8 mouse cellular contexts compared by ENCODE assay signal in genomic region chr9:114934231-114934630, GRCm38 (mm10). TPM values are rescaled to one million over a fixed set of nuclear protein-coding genes. Genes with fewer than 3 reads are reported as not detected.
A peak's percentile ranks its signal among the peaks of the same experiment; 100 is the strongest.
DNase-seq lines count a peak whose midpoint lies in the region; ATAC-seq and TF ChIP-seq lines count a peak whose summit lies in the region.

No protein-coding gene starts in this region.

- no peak overlapping the region for H3K27ac ChIP-seq in forebrain, embryonic 15.5 days (replicated peaks)
- H3K27ac ChIP-seq in liver, embryonic 14.5 days, result no peak overlapping the region
- no peak overlapping the region for H3K27ac ChIP-seq in stomach, embryonic 14.5 days (ENCODE audit: low read length)

- no peak for ATAC-seq in erythroblast, adult 5-6 weeks (replicated peaks; ENCODE audit: low FRiP score, poor library complexity, severe bottlenecking)
- no peak; the same call in 1 of the 2 replicates for ATAC-seq in forebrain, embryonic 15.5 days (replicated peaks)
- ATAC-seq in liver, embryonic 14.5 days (ENCODE audit: insufficient read depth), result no peak
- ATAC-seq in stomach, embryonic 14.5 days (ENCODE audit: insufficient number of reproducible peaks, insufficient read depth, low FRiP score, low read depth), result no peak

- H3K4me3 ChIP-seq in erythroblast, embryonic 14.5 days (replicated peaks), result peak overlapping the region; percentile 74
- H3K4me3 ChIP-seq in forebrain, embryonic 15.5 days, result peak overlapping the region; percentile 78
- H3K4me3 ChIP-seq in liver, embryonic 14.5 days (ENCODE audit: insufficient read depth in 1 of 2, low read depth in 2 of 2, low read length in 2 of 2), result peak overlapping the region; percentile 36 to 57; a peak in 3 of 4 replicates
- H3K4me3 ChIP-seq in stomach, embryonic 14.5 days (ENCODE audit: low read depth, low read length), result peak overlapping the region; percentile 76; the same call in 1 of the 2 replicates

- no peak overlapping the region for H3K9ac ChIP-seq in forebrain, embryonic 15.5 days (replicated peaks)
- no peak overlapping the region for H3K9ac ChIP-seq in liver, embryonic 14.5 days (replicated peaks)
- no peak overlapping the region for H3K9ac ChIP-seq in stomach, embryonic 14.5 days (replicated peaks; ENCODE audit: low read depth, low read length)

- peaks cover 20% of the 10 kb centered on the region for H3K4me1 ChIP-seq in erythroblast, embryonic 14.5 days (ENCODE audit: control insufficient read depth)
- peaks cover 21% of the 10 kb centered on the region for H3K4me1 ChIP-seq in forebrain, embryonic 15.5 days
- peaks cover 0 to 9% of the 10 kb centered on the region in 2 experiments; a peak in 2 of 4 replicates for H3K4me1 ChIP-seq in liver, embryonic 14.5 days (replicated peaks; ENCODE audit: control insufficient read depth in 2 of 2, insufficient read depth in 2 of 2, low read length in 1 of 2)
- H3K4me1 ChIP-seq in stomach, embryonic 14.5 days (ENCODE audit: control insufficient read depth, insufficient read depth, low read length), result no peaks in the 10 kb centered on the region

- no peaks in the 10 kb centered on the region for H3K36me3 ChIP-seq in erythroblast, embryonic 14.5 days (ENCODE audit: control insufficient read depth)
- H3K36me3 ChIP-seq in forebrain, embryonic 15.5 days, result no peaks in the 10 kb centered on the region
- no peaks in the 10 kb centered on the region for H3K36me3 ChIP-seq in liver, embryonic 14.5 days (replicated peaks; ENCODE audit: control insufficient read depth, insufficient read depth, low read depth)
- H3K36me3 ChIP-seq in stomach, embryonic 14.5 days (ENCODE audit: control insufficient read depth, insufficient read depth, low read length), result no peaks in the 10 kb centered on the region

- peak; percentile 27 to 49 for DNase-seq in CD8-positive naive resting alpha-beta T cell, adult 2 months (ENCODE audit: low read depth in 2 of 2, low spot score in 2 of 2)
- no peak for DNase-seq in liver, embryonic 14.5 days (ENCODE audit: low read depth in 3 of 3, low spot score in 3 of 3)
- DNase-seq in frontal cortex, postnatal 36 days (ENCODE audit: low spot score in 2 of 2), result no peak
- DNase-seq in adrenal gland, postnatal 36 days, result no peak

- TF ChIP-seq EP300 in liver, embryonic 14.5 days (IDR thresholded peaks at IDR 0.05; ENCODE audit: low read depth), result no peak

- no peaks in the 10 kb centered on the region for H3K9me3 ChIP-seq in erythroblast, embryonic 14.5 days (ENCODE audit: control insufficient read depth, low read length)
- no peaks in the 10 kb centered on the region for H3K9me3 ChIP-seq in forebrain, embryonic 15.5 days
- no peaks in the 10 kb centered on the region for H3K9me3 ChIP-seq in liver, embryonic 14.5 days (ENCODE audit: control insufficient read depth, low read length)
- H3K9me3 ChIP-seq in stomach, embryonic 14.5 days (ENCODE audit: control insufficient read depth, low read depth, low read length), result no peaks in the 10 kb centered on the region

- no peaks in the 10 kb centered on the region for H3K27me3 ChIP-seq in erythroblast, embryonic 14.5 days (ENCODE audit: control insufficient read depth)
- H3K27me3 ChIP-seq in forebrain, embryonic 15.5 days, result no peaks in the 10 kb centered on the region
- no peaks in the 10 kb centered on the region for H3K27me3 ChIP-seq in liver, embryonic 14.5 days (ENCODE audit: control insufficient read depth, insufficient read depth, low read length)
- H3K27me3 ChIP-seq in stomach, embryonic 14.5 days (ENCODE audit: control insufficient read depth, insufficient read depth, low read length), result no peaks in the 10 kb centered on the region

- WGBS in forebrain, embryonic 15.5 days, result 75% methylated on average over 11 of the region's 11 CpGs
- 42% methylated on average over 11 of the region's 11 CpGs for WGBS in liver, embryonic 14.5 days (ENCODE audit: insufficient replicate concordance)
- 60% methylated on average over 11 of the region's 11 CpGs for WGBS in stomach, embryonic 14.5 days

- peak overlapping the region; percentile 89 for H3K4me2 ChIP-seq in forebrain, embryonic 15.5 days (replicated peaks)
- peak overlapping the region; percentile 78 for H3K4me2 ChIP-seq in liver, embryonic 14.5 days (ENCODE audit: low read depth)
- peak overlapping the region; percentile 95 for H3K4me2 ChIP-seq in stomach, embryonic 14.5 days (replicated peaks; ENCODE audit: low read depth, low read length)

- no peak for TF ChIP-seq CTCF in liver, embryonic 14.5 days (IDR thresholded peaks at IDR 0.05; ENCODE audit: low read depth)

RNA-seq across cellular contexts. Expression of gene Gpd1l, which starts 0.4 kb away (rescaled TPM):
- 0.04 and 0.14 TPM in 2 replicates for polyA plus RNA-seq in erythroblast, embryonic 14.5 days (2012)
- 8.5 and 10.4 TPM in 2 replicates for total RNA-seq in erythroblast, adult 5-6 weeks (2015; ENCODE audit: low replicate concordance)
- total RNA-seq in erythroblast, adult 5-6 weeks (2017; ENCODE audit: low replicate concordance), result 7.5 and 7.7 TPM in 2 replicates
- polyA plus RNA-seq in forebrain, embryonic 15.5 days (2015; fragmentation: Nextera tagmentation; extraction: Ambion mirVana), result 29.9 and 30.9 TPM in 2 replicates
- polyA plus RNA-seq in liver, embryonic 14.5 days (2012; rRNA removed), result 3.9 and 4.6 TPM in 2 replicates
- polyA plus RNA-seq in liver, embryonic 14.5 days (2014; fragmentation: Nextera tagmentation; extraction: Ambion mirVana), result 3.4 and 3.7 TPM in 2 replicates
- 11.7 TPM in 2 replicates for polyA plus RNA-seq in stomach, embryonic 14.5 days (2014; fragmentation: Nextera tagmentation; extraction: Ambion mirVana)
- 10 to 100 TPM; 25.1 to 48.7 TPM for total RNA-seq in adrenal gland, postnatal 36 days (2021)

RNA-seq across cellular contexts. Expression of gene Osbpl10, which starts 44.1 kb away (rescaled TPM):
- 0.02 TPM in 1 of 2 replicates, not detected in the other for polyA plus RNA-seq in erythroblast, embryonic 14.5 days (2012)
- total RNA-seq in erythroblast, adult 5-6 weeks (2015; ENCODE audit: low replicate concordance), result not detected in 2 replicates
- total RNA-seq in erythroblast, adult 5-6 weeks (2017; ENCODE audit: low replicate concordance), result not detected in 2 replicates
- 1.9 and 2.6 TPM in 2 replicates for polyA plus RNA-seq in forebrain, embryonic 15.5 days (2015; fragmentation: Nextera tagmentation; extraction: Ambion mirVana)
- polyA plus RNA-seq in liver, embryonic 14.5 days (2012; rRNA removed), result 0.29 and 0.34 TPM in 2 replicates
- polyA plus RNA-seq in liver, embryonic 14.5 days (2014; fragmentation: Nextera tagmentation; extraction: Ambion mirVana), result 0.08 and 0.16 TPM in 2 replicates
- 1.6 and 2.1 TPM in 2 replicates for polyA plus RNA-seq in stomach, embryonic 14.5 days (2014; fragmentation: Nextera tagmentation; extraction: Ambion mirVana)
- 1 to 10 TPM; 4.9 to 5.2 TPM for total RNA-seq in adrenal gland, postnatal 36 days (2021)

RNA-seq across cellular contexts. Expression of gene Rps27rt, which starts 48.3 kb away (rescaled TPM):
- polyA plus RNA-seq in erythroblast, embryonic 14.5 days (2012), result 0.22 TPM in 1 of 2 replicates, not detected in the other
- 34.3 and 96.3 TPM in 2 replicates for total RNA-seq in erythroblast, adult 5-6 weeks (2015; ENCODE audit: low replicate concordance)
- 27.0 and 44.2 TPM in 2 replicates for total RNA-seq in erythroblast, adult 5-6 weeks (2017; ENCODE audit: low replicate concordance)
- 229 and 257 TPM in 2 replicates for polyA plus RNA-seq in forebrain, embryonic 15.5 days (2015; fragmentation: Nextera tagmentation; extraction: Ambion mirVana)
- polyA plus RNA-seq in liver, embryonic 14.5 days (2012; rRNA removed), result 36.0 and 87.6 TPM in 2 replicates
- 282 and 299 TPM in 2 replicates for polyA plus RNA-seq in liver, embryonic 14.5 days (2014; fragmentation: Nextera tagmentation; extraction: Ambion mirVana)
- 537 and 625 TPM in 2 replicates for polyA plus RNA-seq in stomach, embryonic 14.5 days (2014; fragmentation: Nextera tagmentation; extraction: Ambion mirVana)
- total RNA-seq in adrenal gland, postnatal 36 days (2021), result 10 to 100 TPM; 43.6 to 64.4 TPM

Comparison
In these comparisons a context has a peak if more than half of its experiments do, and no peak if none do; other contexts are left out.
1. DNase-seq: peak in CD8-positive naive resting alpha-beta T cell, adult 2 months (2 of 2); none in liver, embryonic 14.5 days (0 of 3), frontal cortex, postnatal 36 days (0 of 2) and adrenal gland, postnatal 36 days (0 of 2).
2. RNA of gene Rps27rt, which starts 48.3 kb away (polyA plus RNA-seq): 537 to 625 TPM in stomach, embryonic 14.5 days, 36.0 to 299 TPM in liver, embryonic 14.5 days and 229 to 257 TPM in forebrain, embryonic 15.5 days; 0.22 TPM in erythroblast, embryonic 14.5 days; every median in the first group is over 10 times any median in the second.
3. Peak in every context shown above with its lines, with median percentiles within 50 percentile points of each other: H3K4me3 ChIP-seq and H3K4me2 ChIP-seq.